Mouse (Mus musculus): Measurements from ENCODE around the gene Gm10799.

GRCm38 (mm10) chr2:104030381-104030780, 38.0 kb downstream of the Gm10799 start:
- TF ChIP-seq CTCF (IDR thresholded peaks at IDR 0.05; ENCODE audit: low read depth) (no peak), EP300 (IDR thresholded peaks at IDR 0.05; ENCODE audit: low read depth) (no peak)
